Mouse (Mus musculus): ENCODE data around the gene Alkbh7. TPM values are rescaled to one million over a fixed set of nuclear protein-coding genes. Genes with fewer than 3 reads are reported as not detected.

Alkbh7 gene
- polyA plus RNA-seq, 1 experiment from 2014 or later, result 20.9 TPM

DNA sequence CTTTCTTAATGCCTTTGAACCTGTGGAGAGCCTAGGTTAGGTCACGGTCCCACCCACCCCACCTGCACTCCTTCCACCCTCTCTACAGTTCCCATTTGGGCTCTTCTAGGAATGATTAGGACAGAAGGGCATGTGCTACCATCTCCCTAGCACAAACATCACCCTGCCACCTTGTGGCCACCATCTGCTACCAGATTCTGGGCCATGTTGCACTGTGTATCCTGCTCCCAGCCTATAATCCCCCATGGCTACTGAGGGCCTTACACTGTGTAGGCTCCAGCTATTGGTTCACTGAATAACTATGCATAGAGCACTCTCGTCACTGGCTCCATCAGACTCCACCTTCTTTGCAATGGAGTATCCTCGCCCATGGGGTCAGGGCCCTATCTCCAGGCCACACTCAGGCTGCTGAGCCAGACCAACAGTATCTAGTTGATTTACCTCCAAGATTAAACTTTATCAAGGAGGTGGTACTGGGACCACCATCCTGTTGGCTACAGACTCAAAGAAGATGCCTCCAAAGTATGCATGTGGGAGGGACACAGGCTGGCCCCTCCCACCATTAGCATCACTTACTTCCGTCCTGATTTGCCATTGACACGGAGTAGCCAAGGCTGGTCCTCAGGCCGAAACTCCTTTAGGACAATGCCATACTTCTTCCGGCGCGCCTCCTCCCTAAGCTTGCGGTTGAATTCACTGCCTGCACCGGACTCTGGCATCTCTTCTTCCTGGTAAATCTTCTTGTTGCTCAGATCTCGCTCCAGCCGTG is 10.2 kb downstream of the Alkbh7 start:
- H3K36me3 ChIP-seq, result peaks cover 74% of the 10 kb centered on the region
- no peak overlapping the region for H3K4me3 ChIP-seq (replicated peaks)
- 82% methylated on average over 13 of the region's 13 CpGs for WGBS (ENCODE audit: insufficient replicate concordance)
- H3K9me3 ChIP-seq (replicated peaks), result no peaks in the 10 kb centered on the region
- DNase-seq (no peak), ATAC-seq (ENCODE audit: low read depth) (0 out of 2 replicates have a peak, but pooled peaks have one; percentile 3)
- no peak overlapping the region for H3K9ac ChIP-seq
- H3K4me2 ChIP-seq, result no peak overlapping the region
- peaks cover 77% of the 10 kb centered on the region for H3K4me1 ChIP-seq (replicated peaks)
- H3K27me3 ChIP-seq, result no peaks in the 10 kb centered on the region
- H3K27ac ChIP-seq, result no peak overlapping the region

DNA sequence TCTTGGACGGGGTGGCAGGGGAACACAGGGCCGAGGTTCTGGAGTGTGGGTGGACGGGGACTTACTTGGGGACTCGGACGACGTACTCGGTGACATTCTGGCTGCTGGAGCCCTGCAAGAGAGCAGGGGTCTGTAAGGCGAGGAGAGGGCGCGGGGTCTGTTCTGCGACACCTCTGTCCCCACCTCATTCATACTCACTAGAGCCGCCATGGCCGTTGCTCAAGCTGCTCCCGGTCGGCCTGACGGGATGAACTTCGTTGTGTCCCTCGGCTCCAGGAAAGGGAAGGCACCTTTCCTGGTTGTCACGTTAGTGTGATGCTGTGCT is 13.7 kb downstream of the Alkbh7 start:
- peak overlapping the region; percentile 93 for H3K9ac ChIP-seq
- peak overlapping the region; percentile 92 for H3K27ac ChIP-seq
- peak overlapping the region; percentile 78 for H3K4me3 ChIP-seq (replicated peaks)
- under 1% methylated on average over 19 of the region's 19 CpGs for WGBS (ENCODE audit: insufficient replicate concordance)
- no peaks in the 10 kb centered on the region for H3K27me3 ChIP-seq
- peaks cover 59% of the 10 kb centered on the region for H3K4me1 ChIP-seq (replicated peaks)
- H3K36me3 ChIP-seq, result peaks cover 38% of the 10 kb centered on the region
- peak overlapping the region; percentile 88 for H3K4me2 ChIP-seq
- ATAC-seq (ENCODE audit: low read depth), result peak; percentile 59
- H3K9me3 ChIP-seq (replicated peaks), result no peaks in the 10 kb centered on the region
- no peak for DNase-seq

DNA sequence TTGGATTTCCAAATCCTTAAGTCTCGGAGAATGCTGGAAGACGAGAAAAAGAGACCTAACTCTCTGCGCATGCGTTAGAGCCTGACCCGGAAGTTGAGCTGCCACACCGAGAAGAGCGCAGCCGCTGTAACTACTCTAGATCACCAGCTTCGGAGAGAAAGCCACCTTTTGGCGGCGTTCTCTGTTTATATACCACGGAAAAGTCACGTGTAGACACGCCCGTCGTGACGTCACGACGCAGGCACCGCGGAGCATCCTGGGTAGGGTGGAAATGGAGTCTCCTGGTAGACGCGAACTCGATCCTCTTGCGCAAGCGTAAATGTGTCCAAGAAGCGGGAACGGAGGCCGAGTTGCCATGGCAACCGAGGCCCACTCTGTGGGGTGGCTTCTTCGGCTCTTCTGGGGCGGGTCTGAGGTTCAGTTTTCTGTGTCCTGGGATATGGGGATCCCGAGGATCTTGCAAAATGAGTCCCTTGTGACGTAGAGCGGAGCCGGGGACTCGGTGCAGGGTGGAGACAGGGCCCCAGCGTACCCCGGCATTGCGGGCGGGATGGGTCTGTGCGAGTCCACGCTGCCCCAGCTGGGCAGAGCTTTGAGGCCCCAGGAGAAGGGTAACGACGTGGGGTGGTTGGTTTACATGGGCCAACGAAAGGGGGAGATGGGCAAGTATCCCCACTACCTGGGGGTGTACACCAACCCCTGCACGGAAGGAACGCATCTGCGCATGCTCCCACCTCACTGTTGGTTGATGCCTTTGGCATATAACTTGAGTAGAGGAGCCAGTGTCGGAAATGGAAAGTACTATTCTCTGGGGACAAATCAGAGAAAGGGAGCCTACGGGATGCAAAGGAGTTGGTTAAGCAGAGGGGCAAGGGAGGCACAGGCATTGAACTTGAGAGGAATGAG is 14.3 kb downstream of the Alkbh7 start, which contains the start of the genes Gtf2f1 and Gm17949:
Gene Gtf2f1, minus strand, starts transcription at position 53 of the 906 bp plus-strand sequence.
Gene Gm17949, plus strand, starts transcription at position 234 of the 906 bp plus-strand sequence.
- Histone ChIP-seq H3K4me3 (replicated peaks) (peak within 1 kb of the TSS; percentile 78), H3K4me2 (peak within 1 kb of the TSS; percentile 88), H3K9ac (peak within 1 kb of the TSS; percentile 93), H3K4me1 (replicated peaks) (peaks cover 65% of the 10 kb centered on the region), H3K9me3 (replicated peaks) (no peaks in the 10 kb centered on the region), H3K36me3 (peaks cover 32% of the 10 kb centered on the region), H3K27ac (peak within 1 kb of the TSS; percentile 92), H3K27me3 (no peaks in the 10 kb centered on the region)
- peak; percentile 81 for DNase-seq
- under 1% methylated on average over 51 of the region's 51 CpGs for WGBS (ENCODE audit: insufficient replicate concordance)
- peak; percentile 86 for ATAC-seq (ENCODE audit: low read depth)

DNA sequence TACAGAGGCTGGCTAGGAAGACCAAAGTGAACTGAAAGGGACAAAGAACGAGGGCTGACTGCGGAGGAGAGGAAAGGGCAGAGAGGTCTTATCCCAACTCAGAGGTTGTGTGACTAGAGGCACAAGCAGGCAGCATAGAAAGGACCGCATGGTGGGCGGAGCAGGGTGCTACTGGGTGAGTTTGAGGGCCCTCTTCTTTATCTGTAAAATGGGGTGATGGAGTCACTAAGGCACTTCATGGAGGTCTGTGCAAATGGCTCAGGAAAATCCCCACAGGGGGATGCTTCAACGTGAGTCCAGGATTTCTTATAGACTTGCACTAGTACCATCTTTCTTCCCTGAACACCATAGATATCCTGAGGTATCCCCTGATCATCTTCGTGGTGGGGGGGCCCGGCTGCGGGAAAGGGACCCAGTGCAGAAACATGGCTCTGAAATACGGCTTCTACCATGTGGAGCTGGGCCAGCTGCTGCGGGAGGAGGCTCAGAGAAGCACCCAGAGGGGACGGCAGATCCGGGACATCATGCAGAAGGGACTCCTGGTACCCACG is 15.2 kb downstream of the Alkbh7 start:
- H3K27ac ChIP-seq, result peak overlapping the region; percentile 92
- H3K4me2 ChIP-seq, result peak overlapping the region; percentile 88
- peak; percentile 48 for DNase-seq
- no peaks in the 10 kb centered on the region for H3K27me3 ChIP-seq
- ATAC-seq (ENCODE audit: low read depth), result 0 out of 2 replicates have a peak, but pooled peaks have one; percentile 5
- no peaks in the 10 kb centered on the region for H3K9me3 ChIP-seq (replicated peaks)
- peak overlapping the region; percentile 78 for H3K4me3 ChIP-seq (replicated peaks)
- H3K9ac ChIP-seq, result peak overlapping the region; percentile 82
- H3K36me3 ChIP-seq, result peaks cover 24% of the 10 kb centered on the region
- 68% methylated on average over 13 of the region's 13 CpGs for WGBS (ENCODE audit: insufficient replicate concordance)
- peaks cover 61% of the 10 kb centered on the region for H3K4me1 ChIP-seq (replicated peaks)

DNA sequence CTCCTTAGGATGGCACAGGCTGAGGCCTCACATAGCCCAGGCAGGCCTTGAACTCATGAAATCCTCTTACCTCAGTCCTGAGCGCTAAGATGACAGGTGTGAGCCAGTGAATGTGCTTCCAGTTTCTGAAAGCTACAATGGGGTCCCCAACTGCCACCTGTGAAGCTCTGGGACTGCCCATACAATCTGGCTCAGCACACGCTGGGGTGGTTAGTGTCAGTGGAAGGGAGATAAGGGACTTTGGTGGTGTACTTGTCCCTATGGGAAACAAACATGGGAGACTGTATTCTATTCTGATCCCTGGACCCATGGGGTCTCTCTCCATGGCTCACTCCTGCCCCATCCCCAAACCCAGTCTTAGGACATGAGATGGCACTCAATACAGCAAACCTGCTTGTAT is 22.6 kb downstream of the Alkbh7 start:
- no peaks in the 10 kb centered on the region for H3K27me3 ChIP-seq
- ATAC-seq (ENCODE audit: low read depth) (peak; percentile 83), DNase-seq (peak; percentile 61)
- peak overlapping the region; percentile 89 for H3K27ac ChIP-seq
- 25% methylated on average over 2 of the region's 2 CpGs for WGBS (ENCODE audit: insufficient replicate concordance)
- peaks cover 67% of the 10 kb centered on the region for H3K4me1 ChIP-seq (replicated peaks)
- H3K9me3 ChIP-seq (replicated peaks), result no peaks in the 10 kb centered on the region
- H3K4me2 ChIP-seq, result peak overlapping the region; percentile 28
- H3K9ac ChIP-seq, result peak overlapping the region; percentile 30
- no peak overlapping the region for H3K4me3 ChIP-seq (replicated peaks)
- H3K36me3 ChIP-seq, result peaks cover 53% of the 10 kb centered on the region

DNA sequence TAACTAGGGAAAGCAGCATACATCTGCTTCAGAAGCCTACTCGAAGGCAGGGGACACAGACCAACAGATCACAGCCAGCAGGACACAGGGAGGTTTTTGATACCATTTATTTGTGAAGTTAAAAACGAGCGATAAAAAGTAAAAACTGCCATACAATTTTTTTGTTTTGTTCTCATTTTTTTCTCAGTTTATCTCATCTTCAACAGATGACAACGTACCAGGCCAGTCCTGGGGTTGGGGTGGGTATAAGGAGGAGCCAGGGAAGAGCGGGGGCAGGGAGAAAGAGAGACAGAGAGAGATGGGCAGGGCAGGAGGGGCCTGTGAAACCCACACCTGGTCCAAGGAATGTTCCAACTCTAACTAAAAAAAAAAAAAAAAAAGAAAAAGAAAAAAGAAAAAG is 23.8 kb downstream of the Alkbh7 start:
- H3K27ac ChIP-seq, result peak overlapping the region; percentile 89
- 0 out of 2 replicates have a peak overlapping the region, but pooled peaks have one; percentile 30 for H3K9ac ChIP-seq
- no peak for DNase-seq
- H3K4me3 ChIP-seq (replicated peaks), result no peak overlapping the region
- H3K9me3 ChIP-seq (replicated peaks), result no peaks in the 10 kb centered on the region
- H3K4me2 ChIP-seq, result no peak overlapping the region
- no peaks in the 10 kb centered on the region for H3K27me3 ChIP-seq
- ATAC-seq (ENCODE audit: low read depth), result peak; percentile 48; the same call in 1 of the 2 replicates
- peaks cover 74% of the 10 kb centered on the region for H3K4me1 ChIP-seq (replicated peaks)
- H3K36me3 ChIP-seq, result peaks cover 66% of the 10 kb centered on the region
- 41% methylated on average over 5 of the region's 5 CpGs for WGBS (ENCODE audit: insufficient replicate concordance)

DNA sequence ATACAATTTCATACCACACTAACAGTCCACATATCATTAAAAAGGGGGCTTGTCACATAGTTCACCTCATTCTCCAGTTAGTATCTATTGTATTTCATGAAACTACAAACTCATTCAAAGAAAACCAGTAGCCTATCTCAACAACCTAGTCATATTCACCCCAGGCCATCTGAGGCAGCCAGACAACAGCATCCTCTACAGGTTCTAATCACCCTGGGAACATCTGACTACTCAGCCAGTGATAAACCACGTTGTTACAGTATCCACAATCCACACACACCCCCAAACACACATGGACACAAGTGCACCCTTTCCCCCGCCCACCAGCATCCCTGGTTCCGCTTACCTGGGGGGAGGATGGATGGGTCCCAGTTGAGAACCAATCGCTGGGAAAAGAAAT is 30.3 kb downstream of the Alkbh7 start:
- no peaks in the 10 kb centered on the region for H3K27me3 ChIP-seq
- ATAC-seq (ENCODE audit: low read depth), result no peak
- no peak overlapping the region for H3K4me3 ChIP-seq (replicated peaks)
- H3K4me1 ChIP-seq (replicated peaks), result peaks cover 75% of the 10 kb centered on the region
- H3K36me3 ChIP-seq, result peaks cover 68% of the 10 kb centered on the region
- no peaks in the 10 kb centered on the region for H3K9me3 ChIP-seq (replicated peaks)
- H3K4me2 ChIP-seq, result peak overlapping the region; percentile 21; the same call in 1 of the 2 replicates
- H3K9ac ChIP-seq, result 0 out of 2 replicates have a peak overlapping the region, but pooled peaks have one; percentile 36
- peak overlapping the region; percentile 41 for H3K27ac ChIP-seq
- WGBS (ENCODE audit: insufficient replicate concordance), result 60% methylated on average over 4 of the region's 4 CpGs
- DNase-seq, result peak; percentile 40

DNA sequence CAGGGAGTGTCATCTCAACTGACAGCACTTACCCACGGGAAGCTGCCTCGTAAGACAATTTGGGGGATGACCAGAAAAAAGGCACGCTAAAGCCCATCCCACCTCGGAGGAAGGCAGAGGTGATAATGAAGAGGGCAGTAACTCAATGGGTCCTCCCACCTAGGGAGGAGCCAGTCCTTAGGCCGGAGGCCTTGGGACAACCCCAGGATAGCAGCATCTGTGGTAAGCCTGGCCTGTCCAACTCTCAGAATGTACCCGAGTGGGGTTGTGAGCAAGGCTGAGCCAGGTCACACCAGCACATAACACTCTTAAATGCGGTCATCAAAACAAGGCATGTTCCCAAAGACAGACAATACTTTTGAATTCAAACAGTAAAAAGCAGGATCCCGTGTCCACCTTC is 32.6 kb downstream of the Alkbh7 start:
- peak overlapping the region; percentile 97 for H3K4me2 ChIP-seq
- peak overlapping the region; percentile 95 for H3K27ac ChIP-seq
- no peak for ATAC-seq (ENCODE audit: low read depth)
- DNase-seq, result peak; percentile 69
- no peaks in the 10 kb centered on the region for H3K27me3 ChIP-seq
- peak overlapping the region; percentile 99 for H3K9ac ChIP-seq
- WGBS (ENCODE audit: insufficient replicate concordance), result 20% methylated on average over 8 of the region's 8 CpGs
- H3K4me1 ChIP-seq (replicated peaks), result peaks cover 63% of the 10 kb centered on the region
- H3K36me3 ChIP-seq, result peaks cover 46% of the 10 kb centered on the region
- no peaks in the 10 kb centered on the region for H3K9me3 ChIP-seq (replicated peaks)
- peak overlapping the region; percentile 99 for H3K4me3 ChIP-seq (replicated peaks)

DNA sequence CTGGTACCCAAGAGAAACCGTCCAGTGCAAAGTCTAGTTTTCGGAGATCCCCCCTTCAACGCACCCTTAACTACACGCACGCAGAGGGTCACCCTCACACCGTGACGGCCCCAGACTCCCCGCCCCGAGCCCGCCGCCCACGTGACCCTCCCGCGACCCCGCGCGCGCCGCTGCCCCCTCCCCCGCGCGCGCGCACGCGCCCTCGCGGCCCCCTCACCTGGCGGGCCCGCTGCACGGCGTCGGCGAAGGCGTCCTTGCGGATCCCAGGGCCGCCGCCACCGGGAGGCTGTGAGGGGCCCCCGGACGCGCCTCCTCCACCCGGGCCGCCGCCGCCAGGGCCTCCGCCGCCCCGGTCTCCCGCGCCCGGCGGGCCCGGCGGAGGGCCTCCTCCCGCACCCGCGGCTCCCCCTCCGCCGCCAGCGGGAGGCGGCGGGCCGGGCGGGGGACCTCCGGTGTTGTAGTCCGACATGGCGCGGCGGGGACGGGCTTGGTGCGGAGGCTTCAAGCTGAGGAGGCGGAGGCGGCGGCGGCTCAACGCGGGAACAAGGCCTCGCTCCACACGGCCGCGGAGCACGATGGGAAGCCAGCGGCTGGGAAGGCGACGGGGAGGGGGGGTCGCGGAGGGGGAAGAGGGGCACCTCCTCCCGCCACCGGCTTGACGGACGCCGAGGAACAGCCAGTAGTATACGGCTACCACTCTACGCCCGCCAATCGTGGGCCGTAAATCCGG is 34.0 kb downstream of the Alkbh7 start, which contains the start of gene Khsrp:
Gene Khsrp, minus strand, starts transcription at position 592 of the 730 bp plus-strand sequence.
- H3K9ac ChIP-seq, result peak within 1 kb of the TSS; percentile 99
- under 1% methylated on average over 78 of the region's 99 CpGs for WGBS (ENCODE audit: insufficient replicate concordance)
- peak within 1 kb of the TSS; percentile 95 for H3K27ac ChIP-seq
- H3K27me3 ChIP-seq, result peaks cover 4% of the 10 kb centered on the region; the same call in 1 of the 2 replicates
- peaks cover 54% of the 10 kb centered on the region for H3K4me1 ChIP-seq (replicated peaks)
- H3K4me2 ChIP-seq, result peak within 1 kb of the TSS; percentile 97
- no peaks in the 10 kb centered on the region for H3K9me3 ChIP-seq (replicated peaks)
- DNase-seq, result peak; percentile 26
- no peak for ATAC-seq (ENCODE audit: low read depth)
- H3K36me3 ChIP-seq, result peaks cover 32% of the 10 kb centered on the region
- peak within 1 kb of the TSS; percentile 99 for H3K4me3 ChIP-seq (replicated peaks)

DNA sequence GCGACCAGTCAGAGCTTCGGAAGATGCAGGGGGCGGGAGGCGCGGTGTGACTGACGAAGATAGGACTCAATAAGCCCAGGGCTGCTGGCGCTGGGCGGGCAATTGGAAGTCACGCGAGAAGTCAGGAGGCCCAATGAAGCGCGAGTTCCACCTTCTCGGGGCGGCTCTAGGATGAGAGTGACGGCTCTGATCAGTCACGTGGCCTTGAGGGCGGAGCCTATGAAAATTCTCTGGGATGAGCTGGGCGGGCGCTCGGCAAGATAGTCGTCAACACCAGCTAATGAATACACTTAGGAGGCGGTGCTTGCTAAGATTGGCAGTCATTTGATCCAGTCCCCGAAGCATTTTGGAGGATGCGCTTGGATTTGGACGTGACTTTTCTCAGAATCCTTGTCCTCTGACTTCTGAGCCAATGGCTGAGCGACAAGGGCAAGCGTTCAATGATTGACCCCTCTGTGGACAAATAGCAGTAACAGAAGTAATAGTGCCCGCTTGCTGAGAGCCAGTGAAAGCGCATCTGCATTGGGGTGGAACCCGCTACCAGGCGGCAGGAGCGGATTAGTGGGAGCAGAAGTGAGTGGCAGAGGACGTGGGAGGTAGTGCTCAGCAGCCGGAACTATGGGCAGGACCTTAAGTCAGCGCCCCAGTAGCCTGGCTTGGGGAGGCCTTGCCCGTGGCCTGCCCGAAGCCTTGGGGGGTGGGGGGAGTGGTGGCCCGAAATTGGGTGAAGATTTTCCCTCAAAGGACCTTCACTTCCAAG is 34.7 kb downstream of the Alkbh7 start:
- Histone ChIP-seq H3K27ac (peak overlapping the region; percentile 89), H3K36me3 (peaks cover 24% of the 10 kb centered on the region), H3K9me3 (replicated peaks) (no peaks in the 10 kb centered on the region), H3K4me1 (replicated peaks) (peaks cover 46% of the 10 kb centered on the region), H3K27me3 (peaks cover 4% of the 10 kb centered on the region; the same call in 1 of the 2 replicates), H3K4me3 (replicated peaks) (peak overlapping the region; percentile 99), H3K4me2 (peak overlapping the region; percentile 94), H3K9ac (peak overlapping the region; percentile 82)
- WGBS (ENCODE audit: insufficient replicate concordance), result under 1% methylated on average over 38 of the region's 38 CpGs
- DNase-seq (peak; percentile 100), ATAC-seq (ENCODE audit: low read depth) (peak; percentile 93)

All from liver, embryonic 13.5 days (tissue).